Mouse (Mus musculus): ENCODE data around the gene Sdk2. TPM values are rescaled to one million over a fixed set of nuclear protein-coding genes. Genes with fewer than 3 reads are reported as not detected.
A peak's percentile ranks its signal among the peaks of the same experiment; 100 is the strongest.

Gene Sdk2
- total RNA-seq, 2 experiments from 2014 or later = not detected

GRCm38 (mm10) chr11:113806382-113807077 lies 260.3 kb downstream of the Sdk2 start:
- ATAC-seq (replicated peaks; ENCODE audit: low FRiP score, low TSS enrichment, poor library complexity, severe bottlenecking) = no peak

- peak; percentile 30 for ATAC-seq (replicated peaks; ENCODE audit: low FRiP score, low TSS enrichment, poor library complexity, severe bottlenecking)
Observed at GRCm38 (mm10) chr11:113805974-113806373, 260.9 kb downstream of the Sdk2 start.

GRCm38 (mm10) chr11:113803321-113803941 lies 263.4 kb downstream of the Sdk2 start:
- ATAC-seq (replicated peaks; ENCODE audit: low FRiP score, low TSS enrichment, poor library complexity, severe bottlenecking) = peak; percentile 35

GRCm38 (mm10) chr11:113802456-113802855 lies 264.4 kb downstream of the Sdk2 start:
- ATAC-seq (replicated peaks; ENCODE audit: low FRiP score, low TSS enrichment, poor library complexity, severe bottlenecking) = no peak

GRCm38 (mm10) chr11:113800026-113800425 lies 266.8 kb downstream of the Sdk2 start:
- ATAC-seq (replicated peaks; ENCODE audit: low FRiP score, low TSS enrichment, poor library complexity, severe bottlenecking) = no peak

- ATAC-seq (replicated peaks; ENCODE audit: low FRiP score, low TSS enrichment, poor library complexity, severe bottlenecking) = peak; percentile 84
Observed at GRCm38 (mm10) chr11:113799041-113799447, 267.8 kb downstream of the Sdk2 start.

- ATAC-seq (replicated peaks; ENCODE audit: low FRiP score, low TSS enrichment, poor library complexity, severe bottlenecking) = peak; percentile 42
Observed at GRCm38 (mm10) chr11:113798011-113798410, 268.8 kb downstream of the Sdk2 start.

- no peak for ATAC-seq (replicated peaks; ENCODE audit: low FRiP score, low TSS enrichment, poor library complexity, severe bottlenecking)
Observed at GRCm38 (mm10) chr11:113797014-113797983, 269.5 kb downstream of the Sdk2 start.

GRCm38 (mm10) chr11:113795846-113796245 lies 271.0 kb downstream of the Sdk2 start:
- ATAC-seq (replicated peaks; ENCODE audit: low FRiP score, low TSS enrichment, poor library complexity, severe bottlenecking) = no peak

GRCm38 (mm10) chr11:113791357-113792215 lies 275.3 kb downstream of the Sdk2 start:
- no peak for ATAC-seq (replicated peaks; ENCODE audit: low FRiP score, low TSS enrichment, poor library complexity, severe bottlenecking)

GRCm38 (mm10) chr11:113789101-113789500 lies 277.7 kb downstream of the Sdk2 start:
- ATAC-seq (replicated peaks; ENCODE audit: low FRiP score, low TSS enrichment, poor library complexity, severe bottlenecking) = no peak

- ATAC-seq (replicated peaks; ENCODE audit: low FRiP score, low TSS enrichment, poor library complexity, severe bottlenecking) = peak; percentile 91
Observed at GRCm38 (mm10) chr11:113788183-113788789, 278.6 kb downstream of the Sdk2 start.

- 0 out of 2 replicates have a peak, but pooled peaks have one; percentile 11 for ATAC-seq (replicated peaks; ENCODE audit: low FRiP score, low TSS enrichment, poor library complexity, severe bottlenecking)
Observed at GRCm38 (mm10) chr11:113787432-113788182, 279.2 kb downstream of the Sdk2 start.

GRCm38 (mm10) chr11:113787009-113787408 lies 279.8 kb downstream of the Sdk2 start:
- ATAC-seq (replicated peaks; ENCODE audit: low FRiP score, low TSS enrichment, poor library complexity, severe bottlenecking) = no peak

GRCm38 (mm10) chr11:113786395-113786794 lies 280.5 kb downstream of the Sdk2 start:
- no peak for ATAC-seq (replicated peaks; ENCODE audit: low FRiP score, low TSS enrichment, poor library complexity, severe bottlenecking)

GRCm38 (mm10) chr11:113785406-113786171 lies 281.3 kb downstream of the Sdk2 start:
- peak; percentile 39 for ATAC-seq (replicated peaks; ENCODE audit: low FRiP score, low TSS enrichment, poor library complexity, severe bottlenecking)

- no peak for ATAC-seq (replicated peaks; ENCODE audit: low FRiP score, low TSS enrichment, poor library complexity, severe bottlenecking)
Observed at GRCm38 (mm10) chr11:113784656-113785396, 282.0 kb downstream of the Sdk2 start.
